Mouse (Mus musculus): Measurements from ENCODE around the gene Surf1. TPM values are rescaled to one million over a fixed set of nuclear protein-coding genes. Genes with fewer than 3 reads are reported as not detected.
A peak's percentile ranks its signal among the peaks of the same experiment; 100 is the strongest.

Gene Surf1
- polyA plus RNA-seq (2012; rRNA removed): 23.2 and 26.3 TPM in 2 replicates

DNA sequence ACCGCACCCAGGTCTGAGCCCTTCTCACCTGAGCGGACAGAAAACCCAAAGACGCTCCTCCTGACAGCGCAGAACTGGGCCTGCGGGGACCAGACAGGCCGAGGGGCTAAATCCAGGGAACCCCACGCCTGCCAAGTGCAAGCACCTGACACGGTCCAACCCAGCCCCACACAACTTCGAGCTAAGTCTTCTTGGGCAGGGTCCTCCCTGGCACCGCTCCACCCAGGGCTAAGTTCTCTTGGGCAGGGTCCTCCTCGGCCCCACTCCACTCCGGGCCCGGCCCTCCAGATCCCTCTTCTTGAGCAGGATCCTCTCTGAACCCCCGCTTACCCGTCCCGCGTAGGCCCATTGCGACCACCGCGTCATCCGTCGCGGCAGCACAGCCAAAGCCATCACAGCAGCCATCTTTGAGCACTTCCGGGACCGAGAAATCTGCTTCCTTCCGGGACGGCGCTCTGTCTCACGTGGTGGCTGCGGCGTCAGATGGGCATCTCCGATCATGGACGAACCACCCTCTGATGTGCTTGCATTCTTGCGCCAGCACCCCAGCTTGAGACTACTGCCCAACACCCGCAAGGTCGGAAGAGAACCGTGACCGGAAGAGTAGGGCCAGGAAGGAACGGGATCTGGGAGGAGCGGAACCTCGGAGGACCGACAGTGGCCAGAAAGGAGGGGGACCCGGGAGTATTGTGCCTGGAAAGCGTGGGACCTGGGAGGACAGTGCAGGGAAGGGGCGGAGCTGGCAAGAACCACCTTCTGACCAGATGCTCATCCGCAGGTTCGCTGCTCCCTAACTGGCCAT lies at the start of gene Surf1, which contains the start of gene Surf2:
Surf1 (minus strand) TSS at position 604 of the 802 bp plus-strand sequence.
Surf2 (plus strand) TSS at position 441 of the 802 bp plus-strand sequence.
- Histone ChIP-seq H3K27me3 (ENCODE audit: control insufficient read depth, insufficient read depth, low read length) (no peaks in the 10 kb centered on the region), H3K27ac (ENCODE audit: control insufficient read depth, insufficient read depth, low read depth, low read length) (peak within 1 kb of the TSS; percentile 71), H3K4me1 (ENCODE audit: control insufficient read depth, insufficient read depth, low read length) (peaks cover 14% of the 10 kb centered on the region), H3K4me3 (ENCODE audit: control insufficient read depth, low read depth, low read length) (peak within 1 kb of the TSS; percentile 95), H3K36me3 (ENCODE audit: control insufficient read depth, insufficient read depth, low read length) (no peaks in the 10 kb centered on the region; the same call in none of the 2 replicates)
- TF ChIP-seq POLR2A (IDR thresholded peaks at IDR 0.05; ENCODE audit: control insufficient read depth, low read depth, low read length) (peak; percentile 85), CTCF (IDR thresholded peaks at IDR 0.05; ENCODE audit: control insufficient read depth, insufficient read depth, insufficient replicate concordance, low read depth, low read length) (no peak)

DNA sequence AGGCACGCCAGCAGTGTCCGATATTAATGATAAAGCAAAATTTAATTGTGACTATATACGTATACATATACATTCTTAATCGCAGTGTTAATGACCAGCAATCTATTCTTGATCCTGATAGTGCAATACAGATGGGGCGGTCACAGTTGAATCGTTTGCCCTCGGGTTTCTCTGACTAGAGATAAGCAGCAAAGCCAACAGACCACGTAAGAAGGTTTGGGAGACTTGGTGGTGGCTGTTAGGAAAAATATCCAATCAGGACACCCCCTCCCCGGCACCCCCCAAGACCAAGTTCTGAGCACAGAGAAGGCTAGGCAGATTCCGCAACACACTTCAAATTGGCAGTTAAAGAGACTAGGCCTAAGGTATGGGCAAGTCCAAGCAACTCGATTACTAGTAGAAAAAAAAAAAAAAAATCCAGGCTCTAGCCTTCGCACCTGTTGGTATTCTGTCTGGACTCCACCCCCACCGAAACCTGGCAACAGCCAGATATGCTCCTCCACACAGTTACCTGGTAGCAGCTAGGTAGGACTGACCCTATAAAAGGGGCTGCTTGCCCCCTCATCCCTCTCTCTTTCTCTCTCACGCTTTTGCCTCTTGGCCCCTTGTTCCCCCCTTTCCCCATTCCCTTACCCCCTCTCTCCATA lies 48.5 kb upstream of the Surf1 start:
- Histone ChIP-seq H3K4me1 (ENCODE audit: control insufficient read depth, insufficient read depth, low read length) (peaks cover 5% of the 10 kb centered on the region), H3K27ac (ENCODE audit: control insufficient read depth, insufficient read depth, low read depth, low read length) (peak overlapping the region; percentile 96), H3K4me3 (ENCODE audit: control insufficient read depth, low read depth, low read length) (peak overlapping the region; percentile 94), H3K36me3 (ENCODE audit: control insufficient read depth, insufficient read depth, low read length) (no peaks in the 10 kb centered on the region), H3K27me3 (ENCODE audit: control insufficient read depth, insufficient read depth, low read length) (no peaks in the 10 kb centered on the region)
- TF ChIP-seq POLR2A (IDR thresholded peaks at IDR 0.05; ENCODE audit: control insufficient read depth, low read depth, low read length) (no peak), CTCF (IDR thresholded peaks at IDR 0.05; ENCODE audit: control insufficient read depth, insufficient read depth, insufficient replicate concordance, low read depth, low read length) (no peak)

DNA sequence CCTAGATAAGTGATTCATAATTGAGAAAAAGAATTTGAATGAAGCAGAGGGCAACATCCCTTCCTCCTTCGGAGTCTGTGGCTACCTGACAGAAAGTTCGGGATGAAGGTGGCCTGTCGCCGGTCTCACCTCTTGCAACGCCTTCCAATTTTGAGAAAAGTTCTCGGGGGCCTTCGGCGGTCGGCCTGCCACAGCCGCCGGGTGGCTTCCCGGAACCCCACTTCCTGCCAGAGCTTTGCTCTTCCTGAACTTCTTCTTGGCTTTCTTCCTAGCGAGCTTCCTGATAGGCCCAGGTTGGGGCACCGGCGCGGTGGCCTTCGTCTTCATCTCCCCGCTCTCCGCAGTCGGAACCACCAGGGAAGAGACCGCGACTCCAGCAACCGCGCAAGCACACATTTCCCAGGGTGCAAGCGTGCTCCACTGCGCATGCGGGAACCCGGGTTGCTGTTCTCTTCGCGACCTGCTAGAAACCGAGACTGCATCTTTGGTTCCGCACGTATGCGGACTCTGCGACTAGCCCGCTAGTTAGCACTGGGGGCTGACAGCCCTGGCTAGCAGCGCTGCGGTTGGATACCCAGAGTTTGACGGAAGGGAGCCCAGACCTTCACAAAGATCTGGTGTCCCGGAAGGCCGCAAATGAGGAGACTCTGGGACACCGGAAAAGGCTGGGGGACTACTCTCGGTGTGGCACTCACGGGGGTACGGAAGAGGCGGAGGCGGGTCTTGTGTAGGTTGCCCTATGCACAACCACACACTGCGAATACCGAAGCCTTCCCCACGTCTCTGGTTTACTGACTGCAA lies 47.8 kb upstream of the Surf1 start, which contains the start of gene Rexo4:
Rexo4 (minus strand) TSS at position 464 of the 801 bp plus-strand sequence.
- Histone ChIP-seq H3K4me1 (ENCODE audit: control insufficient read depth, insufficient read depth, low read length) (peaks cover 5% of the 10 kb centered on the region), H3K36me3 (ENCODE audit: control insufficient read depth, insufficient read depth, low read length) (no peaks in the 10 kb centered on the region), H3K4me3 (ENCODE audit: control insufficient read depth, low read depth, low read length) (peak within 1 kb of the TSS; percentile 94), H3K27ac (ENCODE audit: control insufficient read depth, insufficient read depth, low read depth, low read length) (peak within 1 kb of the TSS; percentile 96), H3K27me3 (ENCODE audit: control insufficient read depth, insufficient read depth, low read length) (no peaks in the 10 kb centered on the region)
- TF ChIP-seq CTCF (IDR thresholded peaks at IDR 0.05; ENCODE audit: control insufficient read depth, insufficient read depth, insufficient replicate concordance, low read depth, low read length) (no peak), POLR2A (IDR thresholded peaks at IDR 0.05; ENCODE audit: control insufficient read depth, low read depth, low read length) (peak; percentile 63; the same call in 1 of the 2 replicates)

DNA sequence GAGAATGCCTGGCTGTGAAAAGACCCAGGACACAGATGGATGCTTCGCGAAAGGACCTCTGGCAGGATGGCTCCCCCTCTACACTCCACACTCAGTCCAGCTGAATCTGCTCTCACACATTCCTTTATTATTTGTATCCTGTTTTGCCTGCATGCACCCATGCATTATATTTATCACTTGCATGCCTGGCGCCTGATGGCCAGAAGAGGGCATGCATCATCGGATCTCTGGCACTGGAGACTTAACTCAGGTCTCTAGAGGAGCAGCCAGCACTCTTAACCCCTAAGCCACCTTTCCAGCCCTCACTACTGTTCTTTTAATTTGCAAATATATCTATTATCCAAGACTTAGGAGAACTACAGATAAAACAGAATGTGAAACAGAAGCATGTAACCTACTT lies 44.4 kb upstream of the Surf1 start:
- Histone ChIP-seq H3K27ac (ENCODE audit: control insufficient read depth, insufficient read depth, low read depth, low read length) (no peak overlapping the region), H3K27me3 (ENCODE audit: control insufficient read depth, insufficient read depth, low read length) (no peaks in the 10 kb centered on the region), H3K4me3 (ENCODE audit: control insufficient read depth, low read depth, low read length) (no peak overlapping the region), H3K4me1 (ENCODE audit: control insufficient read depth, insufficient read depth, low read length) (peaks cover 5% of the 10 kb centered on the region), H3K36me3 (ENCODE audit: control insufficient read depth, insufficient read depth, low read length) (no peaks in the 10 kb centered on the region; the same call in none of the 2 replicates)
- TF ChIP-seq CTCF (IDR thresholded peaks at IDR 0.05; ENCODE audit: control insufficient read depth, insufficient read depth, insufficient replicate concordance, low read depth, low read length) (peak; percentile 7; the same call in 1 of the 2 replicates), POLR2A (IDR thresholded peaks at IDR 0.05; ENCODE audit: control insufficient read depth, low read depth, low read length) (no peak)

DNA sequence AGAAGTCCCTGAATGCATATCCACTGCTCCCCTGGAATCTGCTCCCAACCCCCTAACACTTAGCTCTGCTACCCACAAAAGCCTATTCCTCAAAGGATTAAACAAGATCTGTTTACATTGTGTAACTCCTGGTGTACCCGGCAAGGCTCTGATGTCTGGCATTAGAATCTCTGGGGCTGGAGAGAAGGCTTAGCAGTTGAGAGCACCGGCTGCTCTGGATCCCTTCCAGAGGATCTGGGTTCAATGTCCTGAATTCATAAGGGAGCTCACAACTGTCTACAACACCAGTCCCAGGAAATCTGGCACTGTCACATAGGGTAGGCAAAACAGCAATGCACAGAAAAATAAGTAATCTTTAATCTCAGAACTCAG lies 41.1 kb upstream of the Surf1 start:
- no peaks in the 10 kb centered on the region for H3K27me3 ChIP-seq (ENCODE audit: control insufficient read depth, insufficient read depth, low read length)
- H3K36me3 ChIP-seq (ENCODE audit: control insufficient read depth, insufficient read depth, low read length): no peaks in the 10 kb centered on the region; the same call in none of the 2 replicates
- no peak overlapping the region for H3K4me3 ChIP-seq (ENCODE audit: control insufficient read depth, low read depth, low read length)
- no peak for TF ChIP-seq CTCF (IDR thresholded peaks at IDR 0.05; ENCODE audit: control insufficient read depth, insufficient read depth, insufficient replicate concordance, low read depth, low read length)
- no peak for TF ChIP-seq POLR2A (IDR thresholded peaks at IDR 0.05; ENCODE audit: control insufficient read depth, low read depth, low read length)
- no peaks in the 10 kb centered on the region for H3K4me1 ChIP-seq (ENCODE audit: control insufficient read depth, insufficient read depth, low read length)
- H3K27ac ChIP-seq (ENCODE audit: control insufficient read depth, insufficient read depth, low read depth, low read length): no peak overlapping the region

DNA sequence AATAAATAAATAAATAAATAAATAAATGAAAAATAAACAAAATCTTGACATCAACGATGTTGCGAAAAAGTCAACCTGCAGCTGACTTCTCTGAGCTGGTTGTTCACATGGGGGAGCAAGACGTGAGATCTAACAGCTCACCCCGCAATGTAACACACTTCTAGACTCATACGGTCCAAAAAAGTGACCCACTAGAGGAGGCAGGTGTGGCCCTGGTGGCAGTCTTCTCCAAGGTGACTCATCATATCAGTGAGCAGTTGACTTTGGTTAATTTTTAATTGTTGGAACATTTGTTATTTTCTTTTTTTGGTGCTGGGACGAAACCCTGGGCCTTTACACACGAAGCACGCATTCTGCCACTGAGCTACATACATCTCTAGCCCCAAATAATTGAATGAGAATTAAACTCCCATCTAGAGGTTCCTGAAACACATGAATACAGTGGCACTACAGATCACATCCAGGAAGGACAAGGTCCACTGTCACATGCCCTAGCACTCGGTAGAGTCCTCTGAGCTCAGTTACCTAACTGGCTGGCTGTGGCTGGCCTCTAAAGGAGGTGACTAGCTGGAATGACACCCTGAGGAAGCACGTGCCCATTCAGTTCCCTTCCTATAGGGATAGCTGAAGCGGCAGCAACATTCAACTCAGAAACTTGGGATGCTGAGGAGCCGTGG lies 40.6 kb upstream of the Surf1 start:
- TF ChIP-seq POLR2A (IDR thresholded peaks at IDR 0.05; ENCODE audit: control insufficient read depth, low read depth, low read length) (no peak), CTCF (IDR thresholded peaks at IDR 0.05; ENCODE audit: control insufficient read depth, insufficient read depth, insufficient replicate concordance, low read depth, low read length) (no peak)
- H3K4me1 ChIP-seq (ENCODE audit: control insufficient read depth, insufficient read depth, low read length): no peaks in the 10 kb centered on the region
- H3K4me3 ChIP-seq (ENCODE audit: control insufficient read depth, low read depth, low read length): no peak overlapping the region
- H3K27me3 ChIP-seq (ENCODE audit: control insufficient read depth, insufficient read depth, low read length): no peaks in the 10 kb centered on the region
- no peaks in the 10 kb centered on the region; the same call in none of the 2 replicates for H3K36me3 ChIP-seq (ENCODE audit: control insufficient read depth, insufficient read depth, low read length)
- H3K27ac ChIP-seq (ENCODE audit: control insufficient read depth, insufficient read depth, low read depth, low read length): no peak overlapping the region
